Mouse (Mus musculus): Measurements from ENCODE around the gene Scamp4. TPM values are rescaled to one million over a fixed set of nuclear protein-coding genes. Genes with fewer than 3 reads are reported as not detected.

Gene Scamp4
- 10 to 100 TPM; 38.8 to 46.5 (median 43.1) TPM for total RNA-seq (2022)

GRCm38 (mm10) chr10:80602698-80603325 is at the start of gene Scamp4, which contains the start of gene Adat3:
Gene Scamp4, plus strand, starts transcription at chr10:80602872.
Gene Adat3, plus strand, starts transcription at chr10:80602880.
- DNase-seq (ENCODE audit: low spot score in 2 of 2) = peak; percentile 94 to 97

- no peak for DNase-seq (ENCODE audit: low spot score in 2 of 2)
Measured at GRCm38 (mm10) chr10:80553575-80553974, 49.1 kb upstream of the Scamp4 start.

GRCm38 (mm10) chr10:80553997-80554396 is 48.7 kb upstream of the Scamp4 start:
- DNase-seq (ENCODE audit: low spot score in 2 of 2) = no peak

- DNase-seq (ENCODE audit: low spot score in 2 of 2) = peak in 1 of 2 experiments; percentile 79
Measured at GRCm38 (mm10) chr10:80557346-80557965, 45.2 kb upstream of the Scamp4 start.

- DNase-seq (ENCODE audit: low spot score in 2 of 2) = no peak
Measured at GRCm38 (mm10) chr10:80559431-80559830, 43.2 kb upstream of the Scamp4 start.

GRCm38 (mm10) chr10:80560621-80561020 is 42.1 kb upstream of the Scamp4 start:
- DNase-seq (ENCODE audit: low spot score in 2 of 2) = no peak

- DNase-seq (ENCODE audit: low spot score in 2 of 2) = peak; percentile 89 to 92
Measured at GRCm38 (mm10) chr10:80561116-80561944, 41.3 kb upstream of the Scamp4 start, which contains the start of gene Rexo1. Gene Rexo1, minus strand, starts transcription at chr10:80561560.

- peak; percentile 85 to 91 for DNase-seq (ENCODE audit: low spot score in 2 of 2)
Measured at GRCm38 (mm10) chr10:80566375-80567092, 36.1 kb upstream of the Scamp4 start.

- DNase-seq (ENCODE audit: low spot score in 2 of 2) = no peak
Measured at GRCm38 (mm10) chr10:80568876-80569275, 33.8 kb upstream of the Scamp4 start.

GRCm38 (mm10) chr10:80569664-80570066 is 33.0 kb upstream of the Scamp4 start:
- no peak for DNase-seq (ENCODE audit: low spot score in 2 of 2)

GRCm38 (mm10) chr10:80570419-80570818 is 32.3 kb upstream of the Scamp4 start:
- no peak for DNase-seq (ENCODE audit: low spot score in 2 of 2)

- DNase-seq (ENCODE audit: low spot score in 2 of 2) = peak in 1 of 2 experiments; percentile 58
Measured at GRCm38 (mm10) chr10:80570871-80571836, 31.5 kb upstream of the Scamp4 start.

GRCm38 (mm10) chr10:80572477-80572876 is 30.2 kb upstream of the Scamp4 start:
- DNase-seq (ENCODE audit: low spot score in 2 of 2) = no peak

- DNase-seq (ENCODE audit: low spot score in 2 of 2) = no peak
Measured at GRCm38 (mm10) chr10:80573944-80574343, 28.7 kb upstream of the Scamp4 start.

GRCm38 (mm10) chr10:80574896-80575295 is 27.8 kb upstream of the Scamp4 start:
- no peak for DNase-seq (ENCODE audit: low spot score in 2 of 2)

GRCm38 (mm10) chr10:80575925-80576324 is 26.7 kb upstream of the Scamp4 start:
- no peak for DNase-seq (ENCODE audit: low spot score in 2 of 2)

- DNase-seq (ENCODE audit: low spot score in 2 of 2) = no peak
Measured at GRCm38 (mm10) chr10:80576351-80577194, 26.1 kb upstream of the Scamp4 start.

GRCm38 (mm10) chr10:80577195-80578130 is 25.2 kb upstream of the Scamp4 start, which contains the start of gene Klf16:
Gene Klf16, minus strand, starts transcription at chr10:80577321.
- peak; percentile 92 to 97 for DNase-seq (ENCODE audit: low spot score in 2 of 2)
